Mouse (Mus musculus) urinary bladder, postnatal 10 days (tissue): ENCODE data around the gene Cox6b1.

Experiments used
- DNase-seq: peaks from one replicate; pipeline ENCODE4 v3.0.0; 2022; ENCODE audit warnings: low spot score

Gene Cox6b1

GRCm38 (mm10) chr7:30585170-30585569 lies 40.8 kb downstream of the Cox6b1 start:
- DNase-seq = no peak

- no peak for DNase-seq
These were observed 41.6 kb downstream of the Cox6b1 start for GRCm38 (mm10) chr7:30584339-30584738.

- DNase-seq = no peak
These were observed 44.4 kb downstream of the Cox6b1 start for GRCm38 (mm10) chr7:30581547-30581946.

GRCm38 (mm10) chr7:30579950-30580349 lies 46.0 kb downstream of the Cox6b1 start:
- DNase-seq = no peak

- no peak for DNase-seq
These were observed 53.0 kb downstream of the Cox6b1 start for GRCm38 (mm10) chr7:30572969-30573368.

- no peak for DNase-seq
These were observed 53.6 kb downstream of the Cox6b1 start for GRCm38 (mm10) chr7:30572389-30572788.

- DNase-seq = no peak
These were observed 58.4 kb downstream of the Cox6b1 start for GRCm38 (mm10) chr7:30567555-30567954.
